Mouse (Mus musculus): Measurements from ENCODE around the gene Zfp473. TPM values are rescaled to one million over a fixed set of nuclear protein-coding genes. Genes with fewer than 3 reads are reported as not detected.

The Zfp473 gene
- polyA plus RNA-seq, 1 experiment from 2014 or later: 2.1 TPM

DNA sequence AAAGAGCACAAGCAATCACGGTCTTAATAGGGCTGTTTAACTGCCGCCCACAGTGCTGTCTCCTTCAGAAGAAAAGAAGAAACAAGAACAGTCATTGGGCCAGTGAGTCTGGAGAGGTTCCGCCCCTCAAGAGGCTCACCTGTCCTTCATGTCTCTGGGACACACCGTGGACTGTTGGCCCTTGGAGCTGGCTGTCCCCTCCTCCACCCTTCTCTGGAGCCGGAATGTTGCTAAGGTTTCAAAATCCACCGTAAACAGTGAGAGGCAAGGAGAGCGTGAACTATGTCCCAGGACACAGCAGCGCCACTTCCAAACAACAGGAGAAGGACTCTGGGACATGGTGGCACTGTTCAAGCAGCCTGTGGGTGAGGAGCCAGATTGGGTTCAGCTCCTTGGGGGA is 67.2 kb downstream of the Zfp473 start:
- Histone ChIP-seq H3K4me3 (ENCODE audit: low read length) (no peak overlapping the region), H3K4me2 (replicated peaks; ENCODE audit: low read depth, low read length) (no peak overlapping the region), H3K4me1 (ENCODE audit: insufficient read depth, low read length) (no peaks in the 10 kb centered on the region), H3K27me3 (ENCODE audit: insufficient read depth, low read length) (no peaks in the 10 kb centered on the region), H3K9ac (replicated peaks; ENCODE audit: low read length) (no peak overlapping the region), H3K9me3 (ENCODE audit: low read length) (no peaks in the 10 kb centered on the region), H3K36me3 (ENCODE audit: insufficient read depth, low read length) (no peaks in the 10 kb centered on the region), H3K27ac (ENCODE audit: low read length) (no peak overlapping the region)
- WGBS: 69% methylated on average over 8 of the region's 8 CpGs
- no peak for ATAC-seq (ENCODE audit: low FRiP score, low TSS enrichment)

Other genes starting within 250 kb of the Zfp473 start
- gene Mybpc2, start 226.4 kb downstream of the Zfp473 start, polyA plus RNA-seq (2015; fragmentation: Nextera tagmentation; extraction: Ambion mirVana): 0.12 and 0.14 TPM in 2 replicates
- 0.10 and 0.11 TPM in 2 replicates for gene Spib, start 219.0 kb downstream of the Zfp473 start, polyA plus RNA-seq (2015; fragmentation: Nextera tagmentation; extraction: Ambion mirVana)
- gene Pold1, start 202.2 kb downstream of the Zfp473 start, polyA plus RNA-seq (2015; fragmentation: Nextera tagmentation; extraction: Ambion mirVana): 105 and 107 TPM in 2 replicates
- gene Nr1h2, start 197.1 kb downstream of the Zfp473 start, polyA plus RNA-seq (2015; fragmentation: Nextera tagmentation; extraction: Ambion mirVana): 93.1 and 94.3 TPM in 2 replicates
- 70.0 and 83.8 TPM in 2 replicates for gene Napsa, start 178.7 kb downstream of the Zfp473 start, polyA plus RNA-seq (2015; fragmentation: Nextera tagmentation; extraction: Ambion mirVana)
- gene Kcnc3, start 160.4 kb downstream of the Zfp473 start, polyA plus RNA-seq (2015; fragmentation: Nextera tagmentation; extraction: Ambion mirVana): 0.11 and 0.14 TPM in 2 replicates
- gene Myh14, start 80.2 kb downstream of the Zfp473 start, polyA plus RNA-seq (2015; fragmentation: Nextera tagmentation; extraction: Ambion mirVana): 1.7 and 2.0 TPM in 2 replicates
- not detected in 2 replicates for gene Izumo2, start 42.3 kb downstream of the Zfp473 start, polyA plus RNA-seq (2015; fragmentation: Nextera tagmentation; extraction: Ambion mirVana)
- 54.5 and 54.9 TPM in 2 replicates for gene Vrk3, start 2.6 kb downstream of the Zfp473 start, polyA plus RNA-seq (2015; fragmentation: Nextera tagmentation; extraction: Ambion mirVana)
- gene Nup62, start 65.0 kb upstream of the Zfp473 start, polyA plus RNA-seq (2015; fragmentation: Nextera tagmentation; extraction: Ambion mirVana): 99.9 and 105 TPM in 2 replicates
- gene Il4i1, start 65.3 kb upstream of the Zfp473 start, polyA plus RNA-seq (2015; fragmentation: Nextera tagmentation; extraction: Ambion mirVana): 1.1 and 1.5 TPM in 2 replicates
- gene Atf5, start 65.6 kb upstream of the Zfp473 start, polyA plus RNA-seq (2015; fragmentation: Nextera tagmentation; extraction: Ambion mirVana): 3.5 and 4.3 TPM in 2 replicates
- gene Akt1s1, start 97.9 kb upstream of the Zfp473 start, polyA plus RNA-seq (2015; fragmentation: Nextera tagmentation; extraction: Ambion mirVana): 117 and 126 TPM in 2 replicates
- gene Tbc1d17, start 98.0 kb upstream of the Zfp473 start, polyA plus RNA-seq (2015; fragmentation: Nextera tagmentation; extraction: Ambion mirVana): 93.9 and 94.9 TPM in 2 replicates
- 38.7 and 40.4 TPM in 2 replicates for gene Pnkp, start 106.1 kb upstream of the Zfp473 start, polyA plus RNA-seq (2015; fragmentation: Nextera tagmentation; extraction: Ambion mirVana)
- 371 and 404 TPM in 2 replicates for gene Ptov1, start 118.7 kb upstream of the Zfp473 start, polyA plus RNA-seq (2015; fragmentation: Nextera tagmentation; extraction: Ambion mirVana)
- 136 and 149 TPM in 2 replicates for gene Med25, start 141.7 kb upstream of the Zfp473 start, polyA plus RNA-seq (2015; fragmentation: Nextera tagmentation; extraction: Ambion mirVana)
- gene Fuz, start 145.0 kb upstream of the Zfp473 start, polyA plus RNA-seq (2015; fragmentation: Nextera tagmentation; extraction: Ambion mirVana): 27.7 and 28.4 TPM in 2 replicates
- 72.9 and 75.3 TPM in 2 replicates for gene Ap2a1, start 178.4 kb upstream of the Zfp473 start, polyA plus RNA-seq (2015; fragmentation: Nextera tagmentation; extraction: Ambion mirVana)
- gene Tsks, start 192.2 kb upstream of the Zfp473 start, polyA plus RNA-seq (2015; fragmentation: Nextera tagmentation; extraction: Ambion mirVana): 0.10 and 0.24 TPM in 2 replicates
- gene Cpt1c, start 223.8 kb upstream of the Zfp473 start, polyA plus RNA-seq (2015; fragmentation: Nextera tagmentation; extraction: Ambion mirVana): 22.4 and 23.8 TPM in 2 replicates
- 681 and 701 TPM in 2 replicates for gene Prmt1, start 235.5 kb upstream of the Zfp473 start, polyA plus RNA-seq (2015; fragmentation: Nextera tagmentation; extraction: Ambion mirVana)
- gene Irf3, start 246.6 kb upstream of the Zfp473 start, polyA plus RNA-seq (2015; fragmentation: Nextera tagmentation; extraction: Ambion mirVana): 109 TPM in 2 replicates
- 56.1 and 61.9 TPM in 2 replicates for gene Bcl2l12, start 247.7 kb upstream of the Zfp473 start, polyA plus RNA-seq (2015; fragmentation: Nextera tagmentation; extraction: Ambion mirVana)

Measured in kidney, embryonic 16.5 days (tissue).